Mouse (Mus musculus) adrenal gland, adult 8-10 months (tissue): ENCODE data around the gene BC029722. TPM values are rescaled to one million over a fixed set of nuclear protein-coding genes. Genes with fewer than 3 reads are reported as not detected.
A peak's percentile ranks its signal among the peaks of the same experiment; 100 is the strongest.

ENCODE experiments used
- DNase-seq: peaks from one replicate; pipeline ENCODE4 v3.0.0; 2022
- total RNA-seq, 4 experiments: library from RNA; stranded (reverse); gene quantifications; 2 replicates each; pipeline ENCODE4 v1.2.4; 2022

The BC029722 gene
- total RNA-seq, 4 experiments from 2014 or later: 285 to 331 (median 289) TPM

DNA sequence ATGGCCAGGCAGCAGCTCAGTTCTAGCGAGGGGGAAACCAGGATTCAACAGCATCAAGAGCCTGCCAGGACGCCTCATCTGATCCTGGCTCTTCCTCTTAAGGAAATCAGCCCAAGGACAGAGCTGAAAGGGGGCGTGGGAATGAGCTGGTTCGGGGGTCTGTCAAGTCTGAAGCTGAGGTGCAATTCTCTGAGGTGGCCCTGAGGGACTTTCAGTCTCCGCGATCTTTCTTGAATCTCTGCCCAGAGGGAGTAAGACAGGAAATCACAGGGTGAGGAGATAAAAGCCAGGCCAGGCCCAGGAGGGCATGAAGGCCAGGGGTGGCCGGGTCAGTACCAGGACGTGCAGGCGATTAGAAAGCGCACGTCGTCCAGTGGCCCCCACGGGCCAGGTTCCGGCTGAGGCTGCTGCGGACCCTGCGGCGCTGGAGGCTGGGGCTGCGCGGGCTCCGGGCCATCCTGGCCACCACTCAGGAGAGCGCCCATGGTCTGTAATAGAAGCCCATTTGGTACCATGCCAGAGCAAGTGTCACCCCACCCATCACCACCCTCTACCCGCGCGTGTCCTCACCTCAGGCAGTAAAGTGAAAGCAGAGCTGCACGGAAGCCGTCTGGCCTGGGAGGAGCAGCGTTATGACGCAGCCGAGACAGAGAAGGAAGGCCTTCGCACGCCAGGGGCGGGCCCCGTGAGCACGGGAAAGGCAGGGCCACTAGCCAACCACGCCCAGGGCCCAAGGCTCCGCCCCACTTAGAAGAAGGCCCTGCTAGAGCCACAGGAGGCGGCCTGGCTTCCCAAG lies 432 bp downstream of the BC029722 start:
- peak; percentile 97 for DNase-seq

DNA sequence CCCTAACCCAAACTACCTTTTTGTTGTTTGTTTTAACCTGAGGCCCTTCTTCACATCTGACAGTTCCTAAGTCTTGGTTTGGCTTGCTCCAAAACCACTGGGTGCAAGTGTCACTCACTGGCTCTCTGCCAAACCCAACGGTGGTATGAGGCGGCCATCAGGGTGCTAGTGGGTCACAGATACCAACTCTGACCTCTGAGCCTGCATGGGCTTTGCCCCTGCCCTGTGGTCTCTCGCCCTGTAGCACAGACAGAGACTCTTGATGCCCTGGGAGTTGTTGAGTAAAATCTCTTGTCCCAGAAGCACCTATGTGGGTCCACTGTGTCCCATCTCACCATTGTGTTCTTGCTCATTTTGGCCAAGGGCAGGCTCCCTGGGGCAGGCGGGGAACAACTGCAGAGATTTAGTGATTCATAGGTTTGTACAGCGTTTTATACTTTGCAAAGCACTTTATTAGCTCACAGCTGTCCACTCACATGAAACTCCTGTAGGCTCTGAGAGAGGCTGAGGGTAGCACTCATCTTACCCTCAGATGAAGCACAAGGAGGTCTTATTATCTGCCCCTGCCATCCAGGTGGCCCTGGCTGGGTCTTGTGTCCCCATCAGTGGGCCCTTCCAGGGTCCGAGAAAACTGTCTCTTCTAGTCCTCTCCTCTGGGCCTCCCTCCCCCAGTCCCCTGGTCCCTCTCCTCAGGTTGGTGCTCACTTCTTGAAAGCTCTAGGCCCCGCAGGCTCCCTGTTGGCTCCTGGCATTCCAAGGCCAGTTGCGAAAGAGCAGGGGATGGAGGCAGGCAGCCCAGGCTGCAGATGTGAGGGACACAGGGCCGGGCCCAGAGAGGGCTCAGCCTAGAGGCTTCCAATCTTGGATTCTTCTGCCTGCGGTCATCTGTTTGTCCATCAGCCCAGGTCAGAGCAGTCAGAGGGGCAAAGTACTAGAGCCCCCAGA lies 1.7 kb downstream of the BC029722 start:
- DNase-seq: peak; percentile 84

DNA sequence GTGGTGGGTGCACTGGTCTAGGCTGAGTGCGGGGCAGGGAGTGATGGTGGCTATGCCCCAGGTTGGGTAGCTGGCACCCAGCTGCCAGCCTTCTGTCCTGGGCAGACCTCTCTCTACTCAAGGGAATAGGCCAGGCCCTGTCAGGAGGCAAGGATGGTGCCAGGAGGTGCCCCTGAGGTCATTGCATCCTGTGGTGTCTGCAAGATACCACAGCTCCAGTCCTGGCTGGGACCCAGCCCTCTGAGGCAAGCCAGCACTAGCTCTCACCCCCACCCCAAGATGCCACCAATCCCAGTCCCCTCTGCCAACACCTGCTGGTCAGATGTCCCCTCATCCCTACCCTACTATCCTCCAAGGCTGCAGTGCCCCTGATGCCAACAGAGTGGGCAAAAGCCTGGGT lies 3.0 kb downstream of the BC029722 start:
- no peak for DNase-seq

DNA sequence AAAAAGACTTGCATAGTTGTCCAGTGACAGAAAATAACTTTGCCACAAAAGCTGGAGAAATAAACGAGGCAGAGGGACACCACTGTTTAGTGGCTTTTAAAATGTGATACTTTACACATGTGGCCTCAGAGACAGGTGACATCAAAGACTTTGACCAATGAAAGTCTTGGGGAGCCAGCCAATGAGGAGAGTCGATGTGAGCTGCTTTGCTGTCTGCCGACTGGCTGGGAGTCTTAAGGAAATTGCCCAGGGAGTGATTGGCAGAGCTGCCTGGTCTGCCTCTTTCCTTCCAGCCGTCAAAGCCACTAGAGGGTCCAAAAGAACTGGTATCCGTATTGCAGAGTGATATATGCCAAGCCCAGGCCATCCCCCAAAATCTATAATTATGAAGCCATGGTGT lies 4.4 kb downstream of the BC029722 start:
- DNase-seq: no peak

DNA sequence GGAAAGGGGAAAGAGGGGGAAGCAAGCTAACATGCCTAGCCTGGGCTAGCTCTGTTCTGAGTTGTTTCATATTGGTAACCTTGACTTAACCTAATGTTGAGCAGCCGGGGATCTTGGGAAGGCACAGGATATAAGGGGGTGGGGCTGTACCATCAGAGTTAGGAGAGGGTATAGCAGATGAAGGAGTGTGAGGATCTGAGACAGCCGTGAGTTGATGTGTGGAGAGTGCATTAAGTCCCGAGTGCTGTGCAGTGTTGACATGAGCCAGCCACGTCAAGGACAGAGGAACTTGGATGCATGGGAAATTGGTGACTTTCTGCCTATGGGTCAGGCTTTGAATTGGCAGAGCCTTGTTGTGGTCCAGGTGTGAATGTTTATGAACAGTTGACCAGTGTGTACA lies 6.6 kb downstream of the BC029722 start:
- no peak for DNase-seq

DNA sequence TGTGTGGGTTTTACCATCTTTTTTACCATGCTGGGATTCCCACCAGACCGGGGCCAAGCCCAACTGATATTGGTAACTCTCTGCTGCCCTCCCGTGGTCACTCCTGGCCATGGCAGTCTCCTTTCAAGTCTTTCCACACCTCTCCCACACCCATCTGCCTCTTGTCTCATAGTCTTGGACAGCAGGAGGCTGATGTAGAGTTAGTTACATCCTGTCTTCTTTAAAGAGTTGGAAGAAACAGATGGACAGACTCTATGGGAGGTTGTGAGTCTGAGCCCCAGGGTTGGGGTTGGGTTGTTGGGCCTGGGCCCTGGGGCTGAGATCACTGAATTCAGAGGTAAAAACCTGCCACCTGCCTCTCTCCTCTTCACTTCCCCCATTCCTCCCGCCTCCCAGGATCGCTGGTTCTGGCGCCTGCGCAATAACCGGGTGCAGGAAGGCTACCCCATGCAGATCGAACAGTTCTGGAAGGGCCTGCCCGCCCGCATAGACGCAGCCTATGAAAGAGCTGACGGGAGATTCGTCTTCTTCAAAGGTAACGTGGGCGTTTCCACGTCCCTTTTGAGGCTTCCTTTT lies 7.3 kb downstream of the BC029722 start:
- no peak for DNase-seq

DNA sequence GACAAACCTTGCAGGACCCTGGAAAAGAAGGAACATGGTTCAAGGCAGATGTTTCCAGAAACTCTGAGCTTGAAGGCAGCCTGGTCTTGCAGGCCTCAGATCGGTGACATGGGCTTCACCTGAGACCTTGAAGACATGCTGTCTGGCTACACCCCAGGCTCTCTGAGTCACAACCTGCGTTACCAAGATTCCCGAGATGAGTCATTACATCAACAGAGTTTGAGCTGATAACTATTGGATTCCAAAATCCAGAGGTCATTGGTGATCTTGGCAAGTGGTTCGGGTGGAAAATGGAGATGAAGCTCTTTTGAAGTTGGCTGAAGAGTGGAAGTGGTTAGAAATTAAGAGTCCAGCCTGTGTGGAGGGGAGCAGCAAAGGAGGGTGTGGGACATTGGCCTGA lies 9.6 kb downstream of the BC029722 start:
- peak; percentile 81 for DNase-seq

DNA sequence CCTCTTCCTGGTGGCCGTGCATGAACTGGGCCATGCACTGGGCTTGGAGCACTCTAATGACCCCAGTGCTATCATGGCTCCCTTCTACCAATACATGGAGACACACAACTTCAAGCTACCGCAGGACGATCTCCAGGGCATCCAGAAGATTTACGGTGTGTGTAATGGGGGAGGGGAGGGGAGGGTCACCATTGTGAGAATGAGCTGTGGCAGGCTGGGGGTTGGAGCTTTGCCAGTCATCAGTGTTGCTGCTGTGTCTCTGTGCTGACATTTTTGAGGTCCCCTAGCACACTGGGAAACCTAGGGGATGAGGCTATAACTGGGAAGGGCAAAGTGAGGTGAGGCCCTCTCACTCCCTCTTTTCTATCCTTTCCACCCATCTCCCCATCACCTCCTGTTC lies 11.8 kb downstream of the BC029722 start:
- DNase-seq: no peak

DNA sequence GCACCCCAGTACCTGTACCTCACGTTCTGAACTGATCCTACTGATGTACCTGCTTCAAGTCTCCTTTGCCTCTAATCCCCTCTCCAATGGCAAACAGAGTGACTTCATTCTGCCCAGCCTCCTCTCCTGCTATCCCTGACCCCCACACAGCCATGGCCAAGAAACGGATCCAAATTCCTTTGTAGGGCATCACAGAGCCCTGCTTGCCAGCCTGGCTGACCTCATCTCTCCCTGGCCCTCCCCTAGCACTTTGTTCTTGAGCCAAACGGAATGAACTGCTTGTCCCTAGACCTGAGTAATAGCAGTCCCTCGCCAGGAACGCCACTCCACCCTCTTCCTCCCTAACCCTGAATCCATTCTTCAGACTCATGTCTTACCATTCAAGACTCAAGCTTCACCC lies 12.7 kb downstream of the BC029722 start:
- DNase-seq: peak; percentile 93

DNA sequence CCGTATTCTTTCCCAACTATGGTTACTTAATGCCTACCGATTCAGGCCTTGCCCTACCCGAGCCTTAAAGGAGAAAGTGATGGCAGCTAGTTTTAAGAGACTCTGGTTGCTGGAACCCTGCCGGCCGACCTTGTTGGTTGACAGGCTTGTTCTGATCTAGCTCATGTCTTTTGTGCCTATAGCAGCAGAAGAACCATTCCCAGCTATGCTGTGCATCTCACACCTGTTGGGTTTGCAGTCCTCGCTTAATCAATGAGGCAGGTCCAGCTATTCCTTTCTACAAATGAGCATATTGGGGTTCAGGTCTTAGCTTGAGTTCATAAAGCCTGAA lies 13.3 kb downstream of the BC029722 start:
- DNase-seq: no peak

DNA sequence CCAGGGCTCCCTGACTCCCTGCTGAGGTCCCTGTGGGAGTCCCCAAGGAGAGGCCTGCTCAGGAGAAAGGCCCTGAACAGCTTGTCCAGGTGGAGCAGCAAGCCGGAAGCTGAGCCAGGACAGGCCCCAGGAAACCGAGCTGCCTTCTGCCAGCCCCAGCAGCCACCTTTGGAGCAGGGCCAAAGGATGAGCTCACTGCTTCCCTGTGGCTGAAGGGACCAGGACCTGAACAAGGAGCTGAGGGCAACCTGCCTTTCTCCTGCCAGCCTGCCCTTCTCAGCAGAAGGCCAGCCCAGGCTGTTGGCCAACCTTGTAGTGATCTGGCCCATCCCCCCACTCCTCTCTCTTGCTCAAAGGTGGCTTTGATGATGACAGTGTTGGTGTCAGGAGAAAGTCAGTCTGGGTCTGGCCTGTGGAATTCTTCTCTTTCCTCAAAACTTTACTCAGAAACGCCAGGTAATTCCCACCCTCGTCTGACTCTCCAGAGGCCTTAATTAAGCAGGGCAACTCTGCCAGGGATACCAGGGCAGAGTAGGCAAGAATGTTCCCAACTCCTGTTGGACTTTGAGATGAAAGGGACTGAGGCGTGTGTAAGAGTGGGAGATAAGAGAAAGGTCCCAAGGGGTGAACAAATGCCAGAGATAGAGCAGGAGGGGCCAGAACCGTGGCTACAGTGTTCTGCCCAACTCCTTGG lies 13.8 kb downstream of the BC029722 start:
- DNase-seq: peak; percentile 84

DNA sequence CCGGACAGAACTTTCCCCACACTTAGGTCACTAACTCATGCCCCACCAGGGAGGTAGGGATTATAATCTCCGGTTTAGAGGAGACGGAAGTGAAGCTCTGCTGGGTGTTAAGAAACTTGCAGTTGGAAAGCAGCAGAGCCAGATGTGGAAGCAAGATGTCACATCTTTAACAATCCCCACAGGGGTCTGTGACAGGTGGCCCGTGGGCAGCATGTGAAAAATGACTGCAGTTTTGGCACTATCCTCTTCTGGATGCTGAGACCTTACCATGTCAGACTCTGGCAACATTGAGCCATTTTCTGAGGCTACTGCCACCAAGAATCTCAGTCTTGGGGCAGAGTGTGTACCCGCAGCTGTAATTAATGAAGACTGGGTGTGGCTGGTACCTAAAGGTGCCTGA lies 15.2 kb downstream of the BC029722 start:
- DNase-seq: no peak

DNA sequence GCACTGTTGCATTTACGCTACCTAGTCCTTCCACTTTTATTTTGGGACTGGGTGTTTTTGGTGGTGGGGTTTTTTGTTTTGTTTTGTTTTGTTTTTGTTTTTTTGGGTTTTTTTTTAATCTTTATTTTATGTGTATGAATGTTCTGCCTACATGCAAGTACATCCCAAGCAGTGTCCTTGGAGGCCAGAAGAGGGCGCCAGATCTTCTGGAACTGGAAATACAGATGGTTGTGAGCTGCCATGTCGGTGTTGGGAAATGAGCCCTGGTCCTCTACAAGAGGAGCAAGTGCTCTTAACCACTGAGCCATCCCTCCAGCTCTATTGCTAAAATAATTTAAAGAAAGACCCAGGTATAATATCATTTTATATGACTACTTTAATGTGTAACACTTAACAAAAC lies 16.5 kb downstream of the BC029722 start:
- no peak for DNase-seq

DNA sequence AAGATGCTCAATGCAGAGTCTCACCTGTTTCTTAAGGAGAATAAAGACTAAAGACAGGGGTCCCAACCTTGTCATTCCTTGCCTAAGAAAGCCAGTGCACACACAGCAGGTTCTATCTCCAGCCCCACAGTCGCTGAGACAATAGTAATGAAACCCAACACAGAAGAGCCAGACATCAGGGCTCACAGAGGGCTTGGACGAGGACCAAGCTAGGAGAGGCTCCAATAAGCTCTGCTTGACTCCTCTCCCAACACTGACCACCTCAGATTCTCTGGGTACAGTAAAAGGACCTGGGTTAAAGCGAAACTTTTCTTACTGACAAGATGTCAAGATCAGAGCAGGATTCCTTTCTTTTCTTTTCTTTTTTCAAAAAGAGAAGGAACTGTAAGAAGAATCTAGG lies 20.6 kb downstream of the BC029722 start:
- no peak for DNase-seq

DNA sequence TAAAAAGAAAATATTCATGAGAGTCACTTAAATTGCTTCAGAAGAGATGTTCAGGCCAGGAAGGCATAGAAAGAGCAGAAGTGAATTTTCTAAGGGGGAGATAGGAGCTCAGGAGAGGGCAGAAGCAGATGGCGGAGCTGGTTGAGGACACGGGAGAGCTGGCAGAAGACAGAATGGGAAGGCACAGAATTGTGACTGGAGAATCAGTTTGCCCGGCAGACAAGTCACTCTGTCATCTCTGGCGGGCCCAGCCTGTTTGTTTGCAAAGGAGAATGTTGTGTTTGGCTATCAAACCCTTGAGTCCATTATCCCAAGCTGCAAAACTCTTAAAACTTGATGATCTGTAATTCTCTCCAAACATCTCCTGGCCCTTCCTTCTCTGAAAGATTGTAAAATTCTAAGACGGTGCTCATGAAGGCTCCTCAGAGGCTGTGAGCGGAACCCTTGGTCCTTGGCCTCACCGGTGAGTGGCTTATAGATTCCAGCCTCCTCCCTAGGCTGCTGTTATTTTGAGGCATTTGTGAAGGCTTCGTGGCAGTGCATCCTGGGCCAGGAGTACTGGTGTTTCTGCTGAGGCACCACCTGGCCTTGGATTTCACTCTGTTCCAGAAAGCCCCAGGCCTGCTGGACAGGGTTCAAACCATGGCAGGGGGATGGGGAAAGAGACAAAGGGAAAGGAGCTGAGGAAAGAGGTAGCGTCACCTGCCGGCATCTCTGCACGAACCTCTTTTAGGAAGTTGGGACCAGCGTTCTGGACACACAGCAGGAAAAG lies 24.4 kb downstream of the BC029722 start:
- no peak for DNase-seq

DNA sequence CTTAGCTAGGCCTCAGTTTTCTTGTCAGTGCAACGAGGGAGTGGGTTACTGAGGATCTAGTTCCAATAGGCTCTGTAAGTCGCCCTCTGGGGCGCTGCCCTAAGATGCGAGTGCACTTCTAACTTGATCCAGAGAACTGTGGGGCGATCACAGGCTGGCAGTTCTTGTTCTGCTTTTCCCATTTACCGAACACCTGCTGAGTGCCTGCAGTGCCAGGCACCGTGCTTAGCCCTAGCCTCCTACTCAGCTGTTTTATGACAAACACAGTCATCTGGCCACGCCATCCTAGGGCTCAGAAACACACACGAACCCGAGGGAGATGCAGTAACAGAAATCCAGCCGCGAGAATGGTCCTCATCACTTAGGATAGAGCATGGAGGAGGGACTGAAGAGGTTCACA lies 26.3 kb downstream of the BC029722 start:
- DNase-seq: no peak

DNA sequence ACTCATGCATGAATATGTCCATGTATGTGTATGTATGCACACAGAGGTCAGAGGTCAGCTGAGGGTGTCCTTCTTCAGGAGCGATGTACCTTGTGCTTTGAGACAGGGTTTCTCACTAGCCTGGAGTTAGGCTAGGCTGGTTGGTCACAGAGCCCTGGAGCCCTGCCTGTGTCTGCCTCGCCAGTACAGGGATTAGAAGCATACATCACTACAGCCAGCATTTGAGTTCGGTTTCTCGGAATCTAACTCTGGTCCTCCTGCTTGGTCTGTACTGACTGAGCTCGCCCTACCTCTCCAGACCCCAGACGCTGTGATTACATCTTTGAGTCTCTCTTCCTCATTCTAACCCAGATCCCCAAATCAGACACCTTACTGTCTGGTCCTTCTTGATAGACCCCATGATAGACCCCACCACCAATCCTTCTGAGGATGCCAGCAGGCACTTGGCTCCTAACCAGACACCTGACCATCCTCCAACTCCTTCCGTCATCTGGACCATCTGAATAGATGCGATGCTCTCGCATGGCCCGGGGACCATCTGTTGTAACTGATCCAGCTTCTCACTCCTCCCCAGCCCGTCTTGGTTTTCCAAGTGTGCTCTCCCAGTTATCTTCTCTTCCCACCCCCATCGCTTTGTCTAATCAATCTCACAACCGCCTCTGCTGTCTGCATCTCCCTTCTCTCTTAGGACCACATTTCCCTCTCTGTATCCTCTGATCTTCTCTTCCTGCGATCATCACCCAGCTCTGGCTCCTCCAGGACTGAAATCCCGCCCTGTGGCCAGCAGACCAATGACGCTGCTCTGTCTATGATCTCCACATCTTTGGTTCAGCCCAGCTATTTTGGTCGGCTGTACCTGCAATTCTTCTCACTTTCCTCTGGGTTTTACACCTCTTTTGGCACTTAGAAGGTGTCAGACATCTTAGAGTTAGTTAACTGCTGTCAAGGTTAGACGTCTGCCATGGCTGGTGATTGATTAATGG lies 31.0 kb downstream of the BC029722 start:
- no peak for DNase-seq

DNA sequence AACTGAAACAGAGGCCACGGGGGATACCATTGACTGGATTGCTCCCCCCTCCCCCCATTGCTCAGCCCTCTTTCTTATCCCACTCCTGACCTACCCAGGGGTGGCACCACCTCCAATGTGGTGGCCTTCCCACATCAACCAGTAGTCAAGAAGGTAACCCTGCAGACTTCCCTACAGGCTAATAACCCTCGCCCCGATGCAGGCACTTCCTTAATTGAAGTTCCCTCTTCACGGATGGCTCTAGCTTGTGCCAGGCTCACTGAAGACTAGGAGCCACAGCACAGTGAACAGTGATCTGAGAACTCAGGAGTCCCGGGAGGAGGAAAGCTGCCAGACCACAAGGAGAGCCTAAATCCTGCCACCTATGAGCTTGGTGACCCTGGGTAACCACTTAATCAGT lies 32.3 kb downstream of the BC029722 start:
- DNase-seq: no peak

DNA sequence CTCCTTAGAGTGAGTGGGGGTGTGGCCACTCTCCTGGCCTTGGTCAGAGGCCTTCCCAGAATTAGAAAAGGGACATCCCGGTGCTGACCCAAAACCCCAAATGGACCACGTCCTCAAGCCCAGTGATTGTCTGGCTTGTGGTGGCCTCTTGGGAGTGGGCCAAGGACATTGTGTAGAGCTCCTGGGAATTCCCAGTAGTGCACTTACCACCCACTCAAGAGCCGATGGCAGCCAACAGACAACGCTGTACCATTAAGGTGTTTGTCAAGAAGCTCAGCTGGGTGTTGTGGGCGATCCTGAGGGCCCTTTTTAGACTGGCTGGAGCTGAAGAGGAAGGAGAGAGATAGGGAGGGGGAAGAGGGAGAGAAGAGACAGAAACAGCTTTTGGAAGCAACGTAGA lies 34.7 kb downstream of the BC029722 start:
- no peak for DNase-seq

DNA sequence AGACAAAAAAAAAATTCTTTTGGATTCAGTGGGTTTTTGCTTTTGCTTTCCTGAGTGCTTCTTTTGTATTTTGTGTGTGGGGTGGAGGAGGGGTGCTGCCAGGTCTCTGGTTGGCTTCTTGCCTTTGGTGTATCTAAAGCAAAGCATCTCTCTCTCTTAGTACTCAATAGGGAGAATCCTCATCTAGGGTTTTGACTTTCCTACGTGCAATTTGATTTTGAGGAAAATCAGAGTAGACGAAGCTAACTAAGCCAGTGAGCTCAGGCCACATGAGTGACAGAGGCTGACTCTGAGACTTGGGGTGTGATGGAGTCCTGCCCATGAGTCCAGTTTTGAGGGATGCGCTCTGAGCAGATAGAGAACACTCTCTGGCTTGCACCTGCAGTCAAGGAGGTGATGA lies 39.7 kb downstream of the BC029722 start:
- no peak for DNase-seq

DNA sequence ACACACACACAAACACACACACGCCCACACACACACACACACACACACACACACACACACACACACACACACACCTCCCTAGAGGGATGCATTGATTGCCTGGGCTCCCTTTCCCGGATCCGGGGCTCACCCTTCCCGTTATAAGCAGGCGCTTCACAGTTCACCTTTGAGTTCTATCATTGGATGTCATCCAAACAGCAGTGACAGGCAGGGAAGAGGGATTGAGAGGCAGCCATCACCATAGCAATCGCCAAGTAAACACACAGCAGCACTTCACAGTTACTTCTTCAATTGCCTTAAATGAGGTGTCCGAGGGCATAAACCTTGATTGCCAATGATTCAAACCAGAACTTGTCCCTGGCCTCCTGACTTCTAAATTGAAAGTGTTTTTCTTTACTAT lies 40.2 kb downstream of the BC029722 start:
- DNase-seq: no peak
